Mouse (Mus musculus) retina, embryonic 14.5 days (tissue): ENCODE measurements around the gene Zan.
"Not testable (repeated sequence)": the region's sequence is repeated elsewhere in the genome, so short reads cannot be mapped to it uniquely, and the experiment has no call there.

Experiments
- DNase-seq: peaks from one replicate; pipeline ENCODE4 v3.0.0-alpha.2; 2015; ENCODE audit warnings: low spot score

The Zan gene

GRCm38 (mm10) chr5:137501709-137502666 is 25.1 kb upstream of the Zan start, which contains the start of gene Pop7:
Gene Pop7 (minus strand): TSS chr5:137502518.
- DNase-seq = peak; percentile 100

DNA sequence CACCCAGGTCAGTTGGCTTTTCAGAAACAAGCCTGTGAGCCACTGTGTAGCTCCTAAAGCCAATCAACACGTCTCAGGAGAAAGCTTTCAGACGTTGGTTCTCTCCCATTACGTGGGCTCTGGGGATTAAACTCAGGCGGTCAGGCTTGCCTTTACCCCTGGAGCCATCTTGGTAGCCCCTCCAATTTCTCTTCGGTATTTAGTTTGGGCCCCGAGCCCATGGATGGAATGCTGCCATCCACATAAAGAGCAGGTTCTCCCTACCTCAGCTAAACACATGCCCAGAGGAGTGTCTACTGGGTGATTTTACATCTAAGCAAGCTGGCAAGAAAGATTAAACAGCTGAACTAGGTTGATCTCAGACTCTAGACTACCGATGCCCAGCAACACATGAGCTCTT is 23.3 kb upstream of the Zan start:
- no peak for DNase-seq

DNA sequence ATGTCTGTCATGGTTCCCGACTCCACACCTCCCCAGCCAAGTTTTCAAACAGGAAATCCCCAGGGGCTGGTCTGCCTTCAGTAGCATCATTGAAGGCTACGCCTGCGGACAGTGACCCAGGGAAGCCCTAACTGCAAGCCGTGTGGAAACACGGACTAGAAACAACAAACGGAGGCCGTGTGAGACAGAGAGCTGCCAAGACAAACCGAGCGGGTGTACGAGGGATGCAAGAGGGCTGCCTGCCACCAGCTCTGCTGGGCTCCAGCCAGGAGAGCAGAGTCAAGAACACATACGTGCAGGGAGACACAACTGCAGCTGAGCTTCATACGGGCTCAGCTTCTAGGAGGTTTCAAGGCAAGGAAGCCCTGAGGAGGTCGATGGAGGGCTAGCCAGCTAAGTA is 17.0 kb upstream of the Zan start:
- no peak for DNase-seq

DNA sequence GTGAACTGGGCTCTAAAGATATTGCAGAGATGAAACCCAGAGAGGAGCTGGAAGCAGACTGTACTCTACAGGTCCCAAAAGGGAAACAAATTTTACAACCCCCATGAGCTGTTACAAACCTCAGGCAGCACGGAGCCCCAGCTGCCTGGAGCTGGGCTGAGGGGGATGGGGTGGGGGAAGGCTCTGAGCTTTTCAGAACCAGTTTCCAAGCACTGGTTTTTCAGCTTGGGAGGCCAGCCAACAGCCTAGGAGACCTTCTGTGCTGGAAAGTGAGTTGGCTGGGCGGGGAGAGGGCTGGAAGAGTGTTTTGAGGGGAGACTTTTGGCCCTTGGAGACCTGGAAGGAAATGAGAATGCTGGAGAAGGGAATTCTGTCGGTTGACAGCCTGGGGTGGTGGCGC is 14.7 kb upstream of the Zan start:
- no peak for DNase-seq

DNA sequence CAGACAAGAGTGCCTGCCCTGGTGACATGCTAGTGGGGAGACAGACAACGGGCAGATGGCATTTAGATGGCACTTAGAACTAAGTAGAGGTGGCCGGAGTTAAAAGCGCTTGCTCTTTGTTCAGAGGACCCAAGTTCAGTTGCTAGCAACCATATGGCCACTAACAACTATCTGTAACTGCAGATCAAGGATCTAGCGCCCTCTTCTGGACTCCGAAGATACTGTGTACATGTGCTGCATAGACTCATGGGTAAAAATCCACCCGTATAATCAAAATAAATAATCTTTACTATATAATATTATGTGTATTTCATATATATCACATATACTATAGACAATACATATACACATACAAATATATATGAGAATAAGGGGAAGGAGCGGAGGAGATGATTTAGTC is 10.8 kb upstream of the Zan start:
- peak; percentile 45 for DNase-seq

GRCm38 (mm10) chr5:137485851-137486155 is 8.9 kb upstream of the Zan start:
- no peak for DNase-seq

GRCm38 (mm10) chr5:137485071-137485850 is 8.4 kb upstream of the Zan start:
- peak; percentile 37 for DNase-seq

- DNase-seq = peak; percentile 20
Measured at GRCm38 (mm10) chr5:137481897-137482296, 5.0 kb upstream of the Zan start.

GRCm38 (mm10) chr5:137481138-137481537 is 4.3 kb upstream of the Zan start:
- peak; percentile 94 for DNase-seq

DNA sequence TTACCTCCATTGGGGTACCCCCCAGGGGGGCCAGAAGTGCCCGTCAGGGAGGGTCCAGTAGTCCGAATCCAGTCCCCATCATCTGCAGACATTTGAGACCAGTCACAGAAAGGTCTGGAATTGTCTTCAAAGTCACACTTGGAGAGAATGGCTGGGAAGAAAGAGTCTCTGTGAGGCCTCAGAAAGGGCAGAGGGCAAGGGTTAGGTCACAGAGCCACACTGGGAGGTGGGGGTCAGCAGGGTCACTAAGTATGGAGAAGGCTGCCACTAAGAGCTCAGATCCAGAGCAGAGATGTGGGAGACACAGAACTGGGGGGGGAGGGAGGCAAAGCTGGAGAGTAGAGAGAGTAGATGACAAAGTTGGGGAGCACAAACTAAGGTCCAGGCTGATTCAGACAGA is 2.5 kb downstream of the Zan start:
- DNase-seq = no peak

DNA sequence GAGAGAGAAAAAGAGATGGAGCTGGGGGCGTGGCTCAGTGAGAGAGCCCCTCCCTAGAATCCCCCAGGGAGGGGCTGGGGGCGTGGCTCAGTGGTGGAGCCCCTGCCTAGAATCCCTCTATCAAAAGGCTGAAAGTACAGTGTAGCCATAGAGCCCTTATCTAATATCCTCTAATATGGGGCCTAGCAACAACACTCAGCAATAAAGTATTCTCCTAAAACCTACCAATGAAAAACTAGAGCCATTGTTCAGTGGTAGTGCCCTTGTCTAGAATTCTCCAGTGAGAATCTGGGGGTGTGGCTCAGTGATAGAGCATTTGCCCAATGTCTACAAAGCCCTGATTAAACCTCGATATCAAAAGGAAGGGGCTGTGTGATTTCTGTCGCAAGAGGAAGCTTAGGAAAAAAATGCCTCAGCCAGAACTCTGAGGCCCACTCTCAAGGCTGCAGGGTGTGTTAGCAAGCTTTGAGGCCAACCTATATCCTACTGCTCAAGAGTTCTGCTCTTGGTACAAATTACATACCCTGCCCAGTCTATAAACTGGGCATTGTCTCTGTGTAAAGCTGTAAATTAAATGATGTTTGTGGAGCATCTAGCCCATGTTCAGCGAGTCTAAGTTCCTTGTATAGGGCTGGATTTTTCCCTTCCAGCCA is 4.5 kb downstream of the Zan start:
- no peak for DNase-seq

DNA sequence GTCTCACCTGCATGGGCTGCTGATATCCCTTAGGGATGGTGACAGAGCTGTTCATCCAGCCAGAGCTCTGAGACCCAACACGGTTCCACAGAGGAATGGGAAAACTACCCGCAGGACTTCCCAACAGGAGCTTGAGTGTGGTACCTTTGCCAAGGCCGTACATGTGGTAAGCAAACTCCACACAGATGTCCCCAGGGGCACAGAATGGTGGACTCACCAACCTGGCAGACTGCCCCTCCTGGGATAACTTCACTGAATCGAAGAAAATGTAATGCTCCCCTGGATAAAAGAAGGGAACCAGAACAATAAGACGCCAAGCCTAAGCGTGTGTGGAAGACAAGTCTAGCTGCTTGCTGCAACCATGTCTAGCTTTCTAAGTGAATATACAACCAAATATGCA is 9.9 kb downstream of the Zan start:
- no peak for DNase-seq

- DNase-seq = no peak
Measured at GRCm38 (mm10) chr5:137465049-137465448, 11.8 kb downstream of the Zan start.

DNA sequence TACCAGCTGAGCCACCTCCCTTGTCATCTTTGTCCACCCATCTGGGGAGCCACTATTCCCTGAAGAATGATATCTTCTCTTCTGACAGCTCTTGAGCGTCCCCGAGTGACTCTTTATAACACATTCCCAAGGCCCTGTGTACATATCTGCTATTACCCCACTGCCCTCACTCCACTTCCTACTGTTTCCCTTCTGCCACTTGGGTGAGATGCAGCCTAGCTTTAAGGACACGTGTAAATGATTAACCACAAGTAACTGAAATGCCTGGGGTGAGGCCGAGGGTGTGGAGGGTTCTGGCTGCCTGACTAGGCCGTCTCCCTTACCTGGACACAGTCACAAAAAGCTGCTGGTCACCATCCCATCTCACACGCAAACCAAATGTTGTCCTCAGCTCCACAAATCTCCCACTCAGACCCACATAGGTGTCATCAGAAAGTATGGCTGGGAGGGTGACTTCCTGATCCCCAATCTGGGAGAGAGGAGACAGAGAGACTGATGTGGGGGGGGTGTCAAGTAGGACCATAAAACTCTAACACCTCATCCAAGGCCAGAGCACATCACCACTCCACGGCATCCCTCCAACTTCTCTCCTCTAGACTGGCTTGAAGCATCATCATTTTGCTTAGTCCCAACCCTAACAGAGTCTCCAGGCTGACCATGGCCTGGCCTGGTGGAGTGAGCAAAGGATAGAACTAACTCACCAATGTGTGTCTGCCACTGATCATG is 20.8 kb downstream of the Zan start:
- DNase-seq = no peak

- DNase-seq = no peak
Measured at GRCm38 (mm10) chr5:137455206-137455605, 21.7 kb downstream of the Zan start.

DNA sequence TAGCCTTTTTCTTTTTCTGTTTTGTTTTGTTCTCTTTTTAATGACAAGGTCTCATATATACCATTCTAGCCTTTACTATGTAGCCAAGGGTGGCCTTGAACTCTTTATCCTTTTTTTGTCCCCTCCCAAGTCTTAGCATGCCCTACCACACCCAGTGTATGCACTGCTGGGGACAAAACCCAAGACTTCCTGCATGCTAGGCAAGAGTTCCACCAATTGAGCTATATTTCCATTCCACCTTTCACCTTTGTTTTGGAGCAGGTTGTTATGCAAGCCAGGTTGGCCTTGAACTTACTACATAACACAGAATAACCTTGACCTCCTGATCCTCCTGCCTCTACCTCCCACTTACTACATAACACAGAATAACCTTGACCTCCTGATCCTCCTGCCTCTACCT is 31.3 kb downstream of the Zan start:
- DNase-seq = no peak

- DNase-seq = no peak
Measured at GRCm38 (mm10) chr5:137440216-137440855, 36.5 kb downstream of the Zan start.

DNA sequence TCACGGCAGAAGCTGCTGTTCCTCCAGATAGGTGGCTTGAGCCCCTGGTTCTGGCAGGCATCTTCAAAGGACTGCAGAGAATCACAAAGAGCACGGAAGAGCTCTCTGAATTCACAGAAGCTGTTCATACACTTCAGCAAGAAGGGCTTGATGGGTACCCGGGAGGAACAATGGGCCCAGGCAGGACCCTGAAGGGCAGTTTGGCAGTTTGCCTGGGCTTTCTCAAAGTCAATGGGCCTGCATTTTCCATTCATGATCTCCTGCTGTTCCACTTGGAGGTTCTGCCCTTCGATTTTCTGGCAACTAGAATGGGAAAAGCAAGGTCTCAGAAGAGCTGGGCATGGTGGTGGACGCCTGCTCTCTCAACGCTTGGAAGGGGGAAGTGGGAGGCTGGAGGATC is 43.0 kb downstream of the Zan start:
- no peak for DNase-seq

GRCm38 (mm10) chr5:137430402-137430801 is 46.5 kb downstream of the Zan start:
- DNase-seq = not testable (repeated sequence)

GRCm38 (mm10) chr5:137425648-137426047 is 51.2 kb downstream of the Zan start:
- DNase-seq = no peak

GRCm38 (mm10) chr5:137419841-137420240 is 57.0 kb downstream of the Zan start:
- no peak for DNase-seq

DNA sequence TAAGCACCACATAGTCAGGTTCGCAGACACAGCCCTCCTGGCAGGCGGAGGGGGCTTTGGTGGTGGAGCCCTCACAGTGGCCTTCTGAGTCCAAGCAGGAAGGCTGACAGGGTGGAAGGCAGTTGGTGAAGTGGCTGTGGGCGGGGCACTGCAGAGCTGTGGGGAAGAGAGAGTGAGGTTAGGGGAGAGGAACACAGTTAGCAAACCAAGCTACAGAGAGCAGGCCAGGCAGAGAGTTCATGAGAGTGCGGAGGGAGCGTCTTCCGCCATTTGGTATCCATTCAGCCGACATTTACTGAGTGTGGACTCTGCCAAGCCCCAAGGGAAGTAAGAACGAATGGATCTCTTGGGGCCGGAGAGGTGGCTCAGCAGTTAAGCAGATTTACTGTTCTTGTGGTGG is 57.8 kb downstream of the Zan start:
- no peak for DNase-seq
